Mouse (Mus musculus): Measurements from ENCODE around the gene Dydc2.

Dydc2 gene

DNA sequence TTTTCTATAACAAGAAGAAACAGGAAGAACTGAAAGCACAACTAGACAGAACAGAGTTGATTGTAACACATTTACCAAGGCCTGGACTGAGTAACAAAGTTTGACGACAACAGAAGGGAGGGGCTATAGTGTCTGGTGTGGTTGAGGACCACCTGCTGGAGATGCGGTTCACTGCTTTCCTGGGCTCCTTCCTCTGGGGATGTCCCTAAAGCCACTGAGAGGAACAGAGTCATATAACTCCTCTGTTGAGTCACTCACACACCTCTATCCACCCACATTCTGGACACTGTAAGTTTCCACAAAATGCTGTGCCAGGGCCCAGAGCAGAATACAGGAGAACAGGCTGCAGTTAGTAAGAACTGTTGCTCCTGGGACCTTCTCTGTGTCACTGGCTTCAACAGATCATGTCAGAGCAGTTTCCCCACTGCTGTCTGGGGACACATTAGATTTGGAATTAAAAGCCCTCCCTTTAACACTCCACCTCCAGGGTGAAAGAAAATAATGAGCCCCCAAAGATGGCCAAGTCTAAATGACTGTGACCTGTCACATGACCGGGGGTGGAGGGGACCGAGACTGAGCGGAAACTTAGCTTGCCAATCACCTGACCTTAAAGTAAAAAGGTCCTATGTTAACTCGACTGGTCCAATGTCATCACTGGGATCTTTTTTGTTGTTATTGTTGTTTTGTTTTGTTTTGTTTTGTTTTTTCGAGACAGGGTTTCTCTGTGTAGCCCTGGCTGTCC, 68.9 kb downstream of the Dydc2 start:
- no peak for DNase-seq (ENCODE audit: low spot score)
